Mouse (Mus musculus) lung, postnatal 0 days (tissue): ENCODE data around the gene Tfr2.

ENCODE experiments used
- CTCF ChIP-seq: IDR thresholded peaks from 2 replicates; pipeline ENCODE4 v1.5.1; 2016; ENCODE audit warnings: antibody characterized with exemption, mild to moderate bottlenecking
- EP300 ChIP-seq: IDR thresholded peaks from 2 replicates; pipeline ENCODE4 v1.6.1; 2016; ENCODE audit warnings: antibody characterized with exemption, mild to moderate bottlenecking, control low read depth

DNA sequence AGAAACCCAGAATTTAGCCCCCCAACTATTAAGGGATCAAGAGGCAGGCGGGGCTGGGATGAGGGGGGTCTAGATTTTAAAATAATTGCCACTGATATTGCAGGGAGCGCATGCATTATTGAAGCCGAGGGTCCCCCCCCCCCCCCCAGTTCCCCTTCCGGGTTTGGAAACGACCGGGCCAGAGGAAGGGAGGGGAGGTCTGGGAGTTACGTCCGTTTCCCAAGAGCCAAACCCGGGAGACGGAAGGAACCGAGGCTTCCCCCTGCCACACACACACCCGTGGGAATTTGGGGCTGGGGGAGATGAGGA is 36.9 kb upstream of the Tfr2 start:
- no peak for TF ChIP-seq CTCF
- TF ChIP-seq EP300 = no peak
